Mouse (Mus musculus) lung, postnatal 0 days (tissue): ENCODE measurements at regions not wholly inside any gene's neighbourhood (a gene's known extent, or its start where the extent isn't known, plus 50 kb on each side); places are given as distances from the start of the nearest gene placed in this dataset.

ENCODE experiments used
- CTCF ChIP-seq: IDR thresholded peaks from 2 replicates; pipeline ENCODE4 v1.5.1; 2016; ENCODE audit warnings: antibody characterized with exemption, mild to moderate bottlenecking
- EP300 ChIP-seq: IDR thresholded peaks from 2 replicates; pipeline ENCODE4 v1.6.1; 2016; ENCODE audit warnings: antibody characterized with exemption, mild to moderate bottlenecking, control low read depth

DNA sequence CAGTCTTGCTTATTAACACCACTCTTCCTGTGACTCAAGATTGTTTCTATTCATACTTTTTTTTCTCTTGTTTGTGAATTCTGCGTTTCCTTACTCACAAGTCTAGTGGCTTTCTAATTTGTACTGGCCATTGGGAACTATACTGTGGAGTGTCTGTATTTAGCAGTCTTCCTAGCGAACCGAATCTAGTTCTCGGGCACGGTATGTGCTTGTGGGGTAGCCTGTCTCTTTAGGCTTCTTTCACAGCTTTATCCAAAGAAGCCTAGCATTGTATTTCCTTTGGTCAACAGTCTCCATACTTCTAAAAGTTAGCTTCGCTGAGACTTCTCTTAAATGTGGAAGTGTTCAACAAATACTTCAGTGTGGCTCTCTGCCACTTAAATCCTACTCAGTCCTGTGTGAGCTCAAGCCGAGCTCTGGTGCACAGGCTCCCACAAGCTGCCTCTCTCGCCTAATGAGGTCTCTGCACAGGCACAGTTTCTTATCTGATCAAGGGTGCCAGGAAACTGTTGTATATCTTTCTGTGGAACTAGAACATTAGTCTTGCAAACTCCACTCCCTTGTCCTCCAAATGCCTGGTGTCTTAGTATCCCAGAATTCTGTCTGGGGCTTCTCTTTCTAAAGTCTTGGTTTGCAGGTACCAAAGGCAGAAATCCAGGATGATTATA is 171.9 kb upstream of the Slco3a1 start:
- peak; percentile 74 for TF ChIP-seq EP300
- TF ChIP-seq CTCF, result no peak
